Mouse (Mus musculus) gonadal fat pad, adult 2 months (tissue): ENCODE measurements around the gene Pax6. TPM values are rescaled to one million over a fixed set of nuclear protein-coding genes. Genes with fewer than 3 reads are reported as not detected.

ENCODE experiments used
- DNase-seq: peaks from one replicate; pipeline ENCODE4 v3.0.0-alpha.2; 2012; ENCODE audit warnings: low read depth
- polyA plus RNA-seq: library from polyadenylated mRNA; depleted of rRNA; stranded (reverse); fragments of >200 nt; gene quantifications from 2 replicates; pipeline ENCODE4 v1.2.3, GENCODE M21; 2012; rRNA removed

The Pax6 gene
- polyA plus RNA-seq: not detected in 2 replicates

GRCm38 (mm10) chr2:105668271-105669270 lies at the start of gene Pax6:
Pax6 (plus strand) TSS chr2:105668900.
- no peak for DNase-seq

GRCm38 (mm10) chr2:105648933-105649332 lies 19.8 kb upstream of the Pax6 start:
- no peak for DNase-seq

- no peak for DNase-seq
These were observed 12.2 kb upstream of the Pax6 start for GRCm38 (mm10) chr2:105656456-105656855.

GRCm38 (mm10) chr2:105659350-105659749 lies 9.3 kb upstream of the Pax6 start:
- no peak for DNase-seq

- DNase-seq: no peak
These were observed 8.5 kb upstream of the Pax6 start for GRCm38 (mm10) chr2:105659926-105660873.

GRCm38 (mm10) chr2:105660874-105661622 lies 7.7 kb upstream of the Pax6 start:
- DNase-seq: no peak

GRCm38 (mm10) chr2:105661623-105662066 lies 7.1 kb upstream of the Pax6 start:
- DNase-seq: no peak

GRCm38 (mm10) chr2:105662121-105662520 lies 6.6 kb upstream of the Pax6 start:
- DNase-seq: no peak

- no peak for DNase-seq
These were observed 6.1 kb upstream of the Pax6 start for GRCm38 (mm10) chr2:105662606-105663005.

- no peak for DNase-seq
These were observed 5.6 kb upstream of the Pax6 start for GRCm38 (mm10) chr2:105663101-105663511.

GRCm38 (mm10) chr2:105664996-105665395 lies 3.7 kb upstream of the Pax6 start:
- DNase-seq: no peak

GRCm38 (mm10) chr2:105665491-105666250 lies 3.0 kb upstream of the Pax6 start:
- no peak for DNase-seq

- DNase-seq: no peak
These were observed 2.4 kb upstream of the Pax6 start for GRCm38 (mm10) chr2:105666331-105666730.

GRCm38 (mm10) chr2:105666763-105667625 lies 1.7 kb upstream of the Pax6 start:
- DNase-seq: no peak

GRCm38 (mm10) chr2:105667626-105667950 lies 1.1 kb upstream of the Pax6 start:
- no peak for DNase-seq

GRCm38 (mm10) chr2:105669371-105669861 lies 716 bp downstream of the Pax6 start:
- no peak for DNase-seq

GRCm38 (mm10) chr2:105669881-105670730 lies 1.4 kb downstream of the Pax6 start:
- no peak for DNase-seq

- DNase-seq: no peak
These were observed 2.0 kb downstream of the Pax6 start for GRCm38 (mm10) chr2:105670731-105671095.
